Mouse (Mus musculus) C2C12 (cell line): ENCODE data around the gene Hmgcs2.

Experiments used
- CEBPB ChIP-seq: IDR thresholded peaks from one replicate; pipeline ENCODE4 v1.6.1; 2011; ENCODE audit warnings: low read depth, mild to moderate bottlenecking, control low read depth, moderate library complexity
- CTCF ChIP-seq: IDR thresholded peaks from one replicate; pipeline ENCODE4 v1.5.1; 2011; ENCODE audit not compliant: control insufficient read depth, insufficient read depth, insufficient read length
- FOSL1 ChIP-seq: IDR thresholded peaks from one replicate; pipeline ENCODE4 v1.8.0; 2011; ENCODE audit warnings: mild to moderate bottlenecking, low read length; ENCODE audit not compliant: poor library complexity, insufficient read depth, severe bottlenecking
- MAX ChIP-seq: IDR thresholded peaks from one replicate; pipeline ENCODE4 v1.6.1; 2011; ENCODE audit warnings: mild to moderate bottlenecking, control low read depth
- MYOD1 ChIP-seq: IDR thresholded peaks from one replicate; pipeline ENCODE4 v1.6.1; 2011; ENCODE audit warnings: low read depth; ENCODE audit not compliant: control insufficient read depth, insufficient read length
- MYOG ChIP-seq: IDR thresholded peaks from one replicate; pipeline ENCODE4 v1.6.1; 2011; ENCODE audit not compliant: control insufficient read depth, insufficient read length; ENCODE audit errors: extremely low read depth
- USF1 ChIP-seq: IDR thresholded peaks from one replicate; pipeline ENCODE4 v1.6.1; 2011; ENCODE audit warnings: low read depth, mild to moderate bottlenecking, control low read depth, moderate library complexity

GRCm38 (mm10) chr3:98355344-98356025 is 75.2 kb downstream of the Hmgcs2 start:
- TF ChIP-seq MAX (peak; percentile 86), MYOD1 (no peak), CTCF (no peak), FOSL1 (peak; percentile 67), CEBPB (no peak), USF1 (no peak), MYOG (no peak)
